Mouse (Mus musculus): ENCODE measurements at regions not wholly inside any gene's neighbourhood (a gene's known extent, or its start where the extent isn't known, plus 50 kb on each side); places are given as distances from the start of the nearest gene placed in this dataset.

GRCm38 (mm10) chr12:106288791-106289515, 278.9 kb downstream of the Vrk1 start:
- no peaks in the 10 kb centered on the region for H3K36me3 ChIP-seq (ENCODE audit: control insufficient read depth, insufficient read depth)
- no peaks in the 10 kb centered on the region for H3K4me1 ChIP-seq (replicated peaks; ENCODE audit: control insufficient read depth, insufficient read depth, low read length)
- H3K4me2 ChIP-seq (ENCODE audit: low read length), result no peak overlapping the region
- 81% methylated on average over 23 of the region's 23 CpGs for WGBS
- ATAC-seq, result no peak
- no peak overlapping the region for H3K4me3 ChIP-seq (replicated peaks; ENCODE audit: low read length)
- no peak overlapping the region for H3K9ac ChIP-seq (replicated peaks; ENCODE audit: low read depth, low read length)
- H3K9me3 ChIP-seq (ENCODE audit: control insufficient read depth, low read length), result no peaks in the 10 kb centered on the region
- H3K27ac ChIP-seq (ENCODE audit: low read length), result no peak overlapping the region
- H3K27me3 ChIP-seq (replicated peaks; ENCODE audit: control insufficient read depth, insufficient read depth, low read length), result no peaks in the 10 kb centered on the region

- Histone ChIP-seq H3K4me1 (replicated peaks; ENCODE audit: control insufficient read depth, insufficient read depth, low read length) (no peaks in the 10 kb centered on the region), H3K27me3 (replicated peaks; ENCODE audit: control insufficient read depth, insufficient read depth, low read length) (no peaks in the 10 kb centered on the region), H3K4me2 (ENCODE audit: low read length) (no peak overlapping the region), H3K4me3 (replicated peaks; ENCODE audit: low read length) (no peak overlapping the region), H3K9ac (replicated peaks; ENCODE audit: low read depth, low read length) (no peak overlapping the region), H3K36me3 (ENCODE audit: control insufficient read depth, insufficient read depth) (no peaks in the 10 kb centered on the region), H3K9me3 (ENCODE audit: control insufficient read depth, low read length) (no peaks in the 10 kb centered on the region), H3K27ac (ENCODE audit: low read length) (no peak overlapping the region)
- 47% methylated on average over 15 of the region's 15 CpGs for WGBS
- ATAC-seq, result peak; percentile 57; the same call in 1 of the 2 replicates
These were observed 281.5 kb downstream of the Vrk1 start for GRCm38 (mm10) chr12:106291476-106292046.

GRCm38 (mm10) chr12:106293117-106293516, 283.1 kb downstream of the Vrk1 start:
- no peak overlapping the region for H3K4me3 ChIP-seq (replicated peaks; ENCODE audit: low read length)
- no peak overlapping the region for H3K27ac ChIP-seq (ENCODE audit: low read length)
- no peaks in the 10 kb centered on the region for H3K27me3 ChIP-seq (replicated peaks; ENCODE audit: control insufficient read depth, insufficient read depth, low read length)
- no peaks in the 10 kb centered on the region for H3K9me3 ChIP-seq (ENCODE audit: control insufficient read depth, low read length)
- WGBS, result 61% methylated on average over 5 of the region's 5 CpGs
- no peaks in the 10 kb centered on the region for H3K36me3 ChIP-seq (ENCODE audit: control insufficient read depth, insufficient read depth)
- no peaks in the 10 kb centered on the region for H3K4me1 ChIP-seq (replicated peaks; ENCODE audit: control insufficient read depth, insufficient read depth, low read length)
- H3K4me2 ChIP-seq (ENCODE audit: low read length), result no peak overlapping the region
- ATAC-seq, result no peak
- H3K9ac ChIP-seq (replicated peaks; ENCODE audit: low read depth, low read length), result no peak overlapping the region

- 0 out of 2 replicates have a peak overlapping the region, but pooled peaks have one; percentile 1 for H3K27ac ChIP-seq (ENCODE audit: low read length)
- H3K9ac ChIP-seq (replicated peaks; ENCODE audit: low read depth, low read length), result no peak overlapping the region
- no peaks in the 10 kb centered on the region for H3K36me3 ChIP-seq (ENCODE audit: control insufficient read depth, insufficient read depth)
- no peaks in the 10 kb centered on the region for H3K4me1 ChIP-seq (replicated peaks; ENCODE audit: control insufficient read depth, insufficient read depth, low read length)
- H3K27me3 ChIP-seq (replicated peaks; ENCODE audit: control insufficient read depth, insufficient read depth, low read length), result no peaks in the 10 kb centered on the region
- H3K4me3 ChIP-seq (replicated peaks; ENCODE audit: low read length), result no peak overlapping the region
- H3K4me2 ChIP-seq (ENCODE audit: low read length), result no peak overlapping the region
- ATAC-seq, result no peak
- H3K9me3 ChIP-seq (ENCODE audit: control insufficient read depth, low read length), result no peaks in the 10 kb centered on the region
- 63% methylated on average over 7 of the region's 7 CpGs for WGBS
These were observed 285.6 kb downstream of the Vrk1 start for GRCm38 (mm10) chr12:106295596-106295995.

GRCm38 (mm10) chr12:106302617-106303016, 292.6 kb downstream of the Vrk1 start:
- Histone ChIP-seq H3K27ac (ENCODE audit: low read length) (peak overlapping the region; percentile 74), H3K9me3 (ENCODE audit: control insufficient read depth, low read length) (no peaks in the 10 kb centered on the region), H3K4me2 (ENCODE audit: low read length) (no peak overlapping the region), H3K4me3 (replicated peaks; ENCODE audit: low read length) (no peak overlapping the region), H3K27me3 (replicated peaks; ENCODE audit: control insufficient read depth, insufficient read depth, low read length) (no peaks in the 10 kb centered on the region), H3K36me3 (ENCODE audit: control insufficient read depth, insufficient read depth) (no peaks in the 10 kb centered on the region), H3K9ac (replicated peaks; ENCODE audit: low read depth, low read length) (peak overlapping the region; percentile 42), H3K4me1 (replicated peaks; ENCODE audit: control insufficient read depth, insufficient read depth, low read length) (peaks cover 20% of the 10 kb centered on the region)
- 47% methylated on average over 8 of the region's 8 CpGs for WGBS
- ATAC-seq, result no peak; the same call in 1 of the 2 replicates

GRCm38 (mm10) chr12:106308291-106308955, 298.4 kb downstream of the Vrk1 start:
- no peak for ATAC-seq
- no peak overlapping the region for H3K27ac ChIP-seq (ENCODE audit: low read length)
- H3K4me3 ChIP-seq (replicated peaks; ENCODE audit: low read length), result no peak overlapping the region
- H3K9me3 ChIP-seq (ENCODE audit: control insufficient read depth, low read length), result no peaks in the 10 kb centered on the region
- H3K9ac ChIP-seq (replicated peaks; ENCODE audit: low read depth, low read length), result no peak overlapping the region
- H3K4me2 ChIP-seq (ENCODE audit: low read length), result no peak overlapping the region
- no peaks in the 10 kb centered on the region for H3K36me3 ChIP-seq (ENCODE audit: control insufficient read depth, insufficient read depth)
- WGBS, result 80% methylated on average over 12 of the region's 12 CpGs
- peaks cover 28% of the 10 kb centered on the region for H3K4me1 ChIP-seq (replicated peaks; ENCODE audit: control insufficient read depth, insufficient read depth, low read length)
- H3K27me3 ChIP-seq (replicated peaks; ENCODE audit: control insufficient read depth, insufficient read depth, low read length), result no peaks in the 10 kb centered on the region

- H3K4me1 ChIP-seq (replicated peaks; ENCODE audit: control insufficient read depth, insufficient read depth, low read length), result peaks cover 28% of the 10 kb centered on the region
- H3K9me3 ChIP-seq (ENCODE audit: control insufficient read depth, low read length), result no peaks in the 10 kb centered on the region
- H3K27me3 ChIP-seq (replicated peaks; ENCODE audit: control insufficient read depth, insufficient read depth, low read length), result no peaks in the 10 kb centered on the region
- H3K4me2 ChIP-seq (ENCODE audit: low read length), result no peak overlapping the region
- WGBS, result 69% methylated on average over 25 of the region's 25 CpGs
- no peak for ATAC-seq
- H3K9ac ChIP-seq (replicated peaks; ENCODE audit: low read depth, low read length), result no peak overlapping the region
- no peak overlapping the region for H3K27ac ChIP-seq (ENCODE audit: low read length)
- no peaks in the 10 kb centered on the region for H3K36me3 ChIP-seq (ENCODE audit: control insufficient read depth, insufficient read depth)
- H3K4me3 ChIP-seq (replicated peaks; ENCODE audit: low read length), result no peak overlapping the region
These were observed 299.1 kb downstream of the Vrk1 start for GRCm38 (mm10) chr12:106308956-106309610.

GRCm38 (mm10) chr12:106310171-106310570, 300.1 kb downstream of the Vrk1 start:
- H3K27ac ChIP-seq (ENCODE audit: low read length), result no peak overlapping the region
- no peak overlapping the region for H3K9ac ChIP-seq (replicated peaks; ENCODE audit: low read depth, low read length)
- peak overlapping the region; percentile 77 for H3K4me2 ChIP-seq (ENCODE audit: low read length)
- H3K9me3 ChIP-seq (ENCODE audit: control insufficient read depth, low read length), result no peaks in the 10 kb centered on the region
- no peaks in the 10 kb centered on the region for H3K36me3 ChIP-seq (ENCODE audit: control insufficient read depth, insufficient read depth)
- no peak for ATAC-seq
- 46% methylated on average over 6 of the region's 6 CpGs for WGBS
- peaks cover 23% of the 10 kb centered on the region for H3K4me1 ChIP-seq (replicated peaks; ENCODE audit: control insufficient read depth, insufficient read depth, low read length)
- H3K27me3 ChIP-seq (replicated peaks; ENCODE audit: control insufficient read depth, insufficient read depth, low read length), result no peaks in the 10 kb centered on the region
- H3K4me3 ChIP-seq (replicated peaks; ENCODE audit: low read length), result no peak overlapping the region

Data from forebrain, embryonic 16.5 days (tissue).